Mouse (Mus musculus): ENCODE results near the gene Irx6. TPM values are rescaled to one million over a fixed set of nuclear protein-coding genes. Genes with fewer than 3 reads are reported as not detected.
A peak's percentile ranks its signal among the peaks of the same experiment; 100 is the strongest.

Gene Irx6
- polyA plus RNA-seq, 1 experiment from 2014 or later, result 5.5 TPM

DNA sequence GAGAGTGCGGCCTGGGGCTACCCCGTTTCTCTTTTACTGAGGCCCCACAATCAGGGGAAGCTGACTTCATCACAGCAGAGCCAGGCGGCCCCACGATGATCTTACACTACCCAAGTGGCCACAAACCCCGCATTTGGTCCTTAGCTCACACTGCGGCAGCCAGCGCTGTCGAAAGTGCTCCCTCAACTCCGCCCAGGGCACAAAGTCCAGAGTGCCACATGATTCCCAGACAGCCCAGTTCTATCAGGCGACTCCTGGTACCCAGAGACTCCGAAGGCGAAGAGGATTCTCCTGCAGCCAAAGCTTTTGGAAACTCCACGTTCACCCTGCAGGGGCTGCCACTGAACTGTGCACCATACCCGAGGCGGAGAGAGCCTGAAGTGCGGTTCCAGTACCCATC, 4.3 kb downstream of the Irx6 start:
- 8% methylated on average over 16 of the region's 16 CpGs for whole genome bisulfite sequencing
- no peak for ATAC-seq (ENCODE audit: low FRiP score, low read depth)
- Histone ChIP-seq H3K4me2 (replicated peaks) (peak overlapping the region; percentile 51), H3K27me3 (peaks cover 96% of the 10 kb centered on the region), H3K9me3 (no peaks in the 10 kb centered on the region), H3K4me3 (peak overlapping the region; percentile 28), H3K27ac (no peak overlapping the region), H3K9ac (0 out of 2 replicates have a peak overlapping the region, but pooled peaks have one; percentile 51), H3K4me1 (peaks cover 25% of the 10 kb centered on the region), H3K36me3 (no peaks in the 10 kb centered on the region)

GRCm38 (mm10) chr8:92697361-92697760, 23.3 kb downstream of the Irx6 start:
- 76% methylated on average over 5 of the region's 5 CpGs for WGBS
- H3K4me3 ChIP-seq, result no peak overlapping the region
- no peaks in the 10 kb centered on the region; the same call in 1 of the 2 replicates for H3K27me3 ChIP-seq
- peaks cover 8% of the 10 kb centered on the region; the same call in 1 of the 2 replicates for H3K4me1 ChIP-seq
- H3K9me3 ChIP-seq, result peaks cover 3% of the 10 kb centered on the region
- no peaks in the 10 kb centered on the region for H3K36me3 ChIP-seq
- no peak overlapping the region for H3K4me2 ChIP-seq (replicated peaks)
- no peak overlapping the region for H3K27ac ChIP-seq
- no peak overlapping the region for H3K9ac ChIP-seq
- ATAC-seq (ENCODE audit: low FRiP score, low read depth), result no peak

DNA sequence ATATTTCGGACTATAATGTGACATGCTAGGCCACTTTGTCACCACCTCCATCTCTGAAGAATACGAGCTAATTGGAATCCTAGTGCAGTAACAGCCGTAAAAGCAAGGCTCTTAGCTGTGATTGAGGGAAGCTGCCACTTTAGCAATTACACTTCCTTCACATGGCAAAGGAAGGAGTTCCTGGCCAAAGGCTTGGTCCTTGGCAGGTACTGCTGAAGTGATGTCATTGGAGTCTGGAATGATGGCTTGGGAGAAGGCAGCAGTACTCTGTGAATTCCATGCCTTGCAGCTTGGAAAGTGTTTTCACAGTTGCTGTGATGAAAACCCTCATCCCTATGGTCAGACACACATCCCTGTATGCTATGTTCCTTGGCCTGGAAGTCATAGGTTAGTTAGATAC, 24.3 kb downstream of the Irx6 start:
- Histone ChIP-seq H3K4me2 (replicated peaks) (no peak overlapping the region), H3K9me3 (no peaks in the 10 kb centered on the region), H3K36me3 (no peaks in the 10 kb centered on the region), H3K27ac (no peak overlapping the region), H3K4me3 (no peak overlapping the region), H3K4me1 (peaks cover 8% of the 10 kb centered on the region; the same call in 1 of the 2 replicates), H3K27me3 (no peaks in the 10 kb centered on the region; the same call in 1 of the 2 replicates), H3K9ac (no peak overlapping the region)
- ATAC-seq (ENCODE audit: low FRiP score, low read depth), result no peak
- WGBS, result 42% methylated on average over 3 of the region's 3 CpGs

DNA sequence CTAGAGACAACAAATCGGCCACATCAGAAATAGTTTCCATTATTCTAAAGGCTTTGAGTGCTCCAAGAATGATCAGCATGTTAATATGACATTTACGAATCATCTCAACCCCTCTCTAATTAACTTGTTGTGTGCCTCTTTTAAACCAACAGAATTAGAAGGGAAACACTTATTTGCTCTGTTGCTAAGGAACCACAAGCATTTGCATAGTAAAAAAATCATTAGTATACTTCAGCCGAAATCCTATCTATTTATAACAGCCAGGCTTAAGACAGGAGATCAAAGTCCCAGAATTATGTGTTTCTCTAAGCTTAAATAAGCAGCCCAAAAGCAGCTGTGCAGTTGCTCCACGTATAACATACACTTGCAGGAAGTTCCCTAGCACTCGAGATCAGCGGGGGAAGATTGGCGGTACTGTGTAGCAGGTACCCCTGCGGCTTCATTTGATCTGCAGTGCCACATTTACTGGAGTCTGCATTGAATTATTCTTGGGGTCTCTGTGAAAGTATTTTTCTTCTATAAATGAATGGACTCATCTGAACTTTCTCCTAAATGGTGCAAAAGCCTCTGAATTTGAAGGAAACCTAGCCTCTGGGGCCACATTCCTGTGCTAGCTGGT, 25.9 kb downstream of the Irx6 start:
- ATAC-seq (ENCODE audit: low FRiP score, low read depth), result no peak
- Histone ChIP-seq H3K4me1 (peaks cover 8% of the 10 kb centered on the region; the same call in 1 of the 2 replicates), H3K9ac (no peak overlapping the region), H3K27me3 (no peaks in the 10 kb centered on the region; the same call in 1 of the 2 replicates), H3K27ac (no peak overlapping the region), H3K36me3 (no peaks in the 10 kb centered on the region), H3K9me3 (no peaks in the 10 kb centered on the region), H3K4me2 (replicated peaks) (no peak overlapping the region), H3K4me3 (no peak overlapping the region)
- 40% methylated on average over 8 of the region's 8 CpGs for WGBS

DNA sequence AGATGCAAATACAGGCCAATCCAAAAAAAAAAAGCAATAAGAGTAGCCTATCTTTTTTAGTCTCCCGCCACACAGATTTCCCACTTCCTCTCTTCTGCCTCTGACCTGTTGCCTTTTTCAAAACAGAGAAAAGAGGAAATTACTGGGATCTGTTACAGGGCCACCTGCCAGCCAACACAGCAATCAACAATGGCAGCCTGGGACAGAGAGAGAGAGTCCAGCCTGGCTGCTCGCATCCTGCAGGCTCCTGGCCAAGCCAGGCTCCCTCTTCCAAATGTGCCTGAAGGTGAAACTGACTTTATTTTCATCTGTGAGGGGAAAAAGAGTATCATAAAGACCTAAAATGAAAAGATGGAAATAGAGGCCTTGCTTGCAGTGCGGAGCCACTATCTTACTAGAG, 29.3 kb downstream of the Irx6 start:
- no peak overlapping the region for H3K27ac ChIP-seq
- no peak overlapping the region for H3K4me2 ChIP-seq (replicated peaks)
- no peak overlapping the region for H3K9ac ChIP-seq
- 62% methylated on average over 3 of the region's 3 CpGs for WGBS
- ATAC-seq (ENCODE audit: low FRiP score, low read depth), result no peak
- H3K4me1 ChIP-seq, result peaks cover 8% of the 10 kb centered on the region; the same call in 1 of the 2 replicates
- H3K4me3 ChIP-seq, result no peak overlapping the region
- no peaks in the 10 kb centered on the region for H3K36me3 ChIP-seq
- H3K27me3 ChIP-seq, result no peaks in the 10 kb centered on the region
- no peaks in the 10 kb centered on the region for H3K9me3 ChIP-seq

- Histone ChIP-seq H3K9me3 (0 out of 2 replicates have a peak, but pooled peaks cover 4% of the 10 kb centered on the region), H3K36me3 (no peaks in the 10 kb centered on the region), H3K4me1 (no peaks in the 10 kb centered on the region), H3K4me2 (replicated peaks) (no peak overlapping the region), H3K27ac (no peak overlapping the region), H3K4me3 (no peak overlapping the region), H3K27me3 (no peaks in the 10 kb centered on the region), H3K9ac (no peak overlapping the region)
- 53% methylated on average over 2 of the region's 2 CpGs for WGBS
- no peak for ATAC-seq (ENCODE audit: low FRiP score, low read depth)
Observed at GRCm38 (mm10) chr8:92706311-92706710, 32.2 kb downstream of the Irx6 start.

DNA sequence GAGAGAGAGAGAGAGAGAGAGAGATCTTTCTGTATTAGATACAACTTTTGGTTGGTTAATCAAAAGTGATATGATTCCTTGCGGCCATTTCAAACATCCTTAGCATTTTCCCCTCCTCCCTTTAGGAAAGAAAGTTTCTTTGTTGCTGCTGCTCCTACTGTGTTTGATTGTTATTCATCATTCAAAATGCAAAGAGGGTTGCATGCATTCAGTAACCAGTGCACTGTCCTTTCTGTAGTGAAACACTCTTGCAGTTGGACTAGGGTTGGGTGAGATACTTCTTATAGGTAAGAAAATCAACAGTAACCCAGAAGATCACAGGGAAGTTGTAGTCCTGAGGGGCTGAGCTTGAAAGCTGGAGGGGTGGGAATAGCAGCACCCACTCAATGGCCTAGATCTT, 39.2 kb downstream of the Irx6 start:
- no peak for ATAC-seq (ENCODE audit: low FRiP score, low read depth)
- Histone ChIP-seq H3K27ac (no peak overlapping the region), H3K4me1 (no peaks in the 10 kb centered on the region), H3K9ac (no peak overlapping the region), H3K36me3 (no peaks in the 10 kb centered on the region), H3K27me3 (no peaks in the 10 kb centered on the region), H3K4me2 (replicated peaks) (no peak overlapping the region), H3K9me3 (0 out of 2 replicates have a peak, but pooled peaks cover 4% of the 10 kb centered on the region), H3K4me3 (no peak overlapping the region)
- WGBS, result 72% methylated on average over 1 of the region's 1 CpGs

GRCm38 (mm10) chr8:92717418-92717817, 43.3 kb downstream of the Irx6 start:
- peaks cover 10% of the 10 kb centered on the region for H3K27me3 ChIP-seq
- no peaks in the 10 kb centered on the region for H3K36me3 ChIP-seq
- ATAC-seq (ENCODE audit: low FRiP score, low read depth), result no peak
- no peak overlapping the region for H3K4me3 ChIP-seq
- no peak overlapping the region for H3K9ac ChIP-seq
- no peak overlapping the region for H3K4me2 ChIP-seq (replicated peaks)
- no peaks in the 10 kb centered on the region for H3K9me3 ChIP-seq
- no peak overlapping the region for H3K27ac ChIP-seq
- 75% methylated on average over 4 of the region's 4 CpGs for WGBS
- H3K4me1 ChIP-seq, result peaks cover 8% of the 10 kb centered on the region

DNA sequence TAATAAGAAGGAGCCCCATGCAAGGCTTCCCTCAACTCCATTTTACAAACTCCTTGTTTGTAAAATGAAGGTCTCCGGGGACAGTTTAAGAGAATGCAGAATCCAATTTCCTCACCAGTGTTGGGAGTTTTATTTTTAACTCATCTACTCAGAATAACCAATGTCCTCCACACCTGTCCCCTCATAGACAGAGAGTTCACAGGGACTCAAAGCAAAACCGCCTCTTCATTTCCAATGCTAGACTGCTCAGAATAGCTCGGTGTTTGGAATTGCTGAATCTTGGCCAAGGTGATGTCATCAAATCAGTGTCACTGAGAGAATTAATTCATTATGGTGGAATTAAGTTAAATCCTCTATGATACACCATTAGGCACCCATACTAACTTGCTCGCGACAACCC, 44.0 kb downstream of the Irx6 start:
- Histone ChIP-seq H3K27me3 (peaks cover 10% of the 10 kb centered on the region), H3K9ac (no peak overlapping the region), H3K9me3 (no peaks in the 10 kb centered on the region), H3K36me3 (no peaks in the 10 kb centered on the region), H3K4me3 (no peak overlapping the region), H3K27ac (no peak overlapping the region), H3K4me2 (replicated peaks) (no peak overlapping the region), H3K4me1 (peaks cover 13% of the 10 kb centered on the region)
- WGBS, result 79% methylated on average over 5 of the region's 5 CpGs
- ATAC-seq (ENCODE audit: low FRiP score, low read depth), result no peak

DNA sequence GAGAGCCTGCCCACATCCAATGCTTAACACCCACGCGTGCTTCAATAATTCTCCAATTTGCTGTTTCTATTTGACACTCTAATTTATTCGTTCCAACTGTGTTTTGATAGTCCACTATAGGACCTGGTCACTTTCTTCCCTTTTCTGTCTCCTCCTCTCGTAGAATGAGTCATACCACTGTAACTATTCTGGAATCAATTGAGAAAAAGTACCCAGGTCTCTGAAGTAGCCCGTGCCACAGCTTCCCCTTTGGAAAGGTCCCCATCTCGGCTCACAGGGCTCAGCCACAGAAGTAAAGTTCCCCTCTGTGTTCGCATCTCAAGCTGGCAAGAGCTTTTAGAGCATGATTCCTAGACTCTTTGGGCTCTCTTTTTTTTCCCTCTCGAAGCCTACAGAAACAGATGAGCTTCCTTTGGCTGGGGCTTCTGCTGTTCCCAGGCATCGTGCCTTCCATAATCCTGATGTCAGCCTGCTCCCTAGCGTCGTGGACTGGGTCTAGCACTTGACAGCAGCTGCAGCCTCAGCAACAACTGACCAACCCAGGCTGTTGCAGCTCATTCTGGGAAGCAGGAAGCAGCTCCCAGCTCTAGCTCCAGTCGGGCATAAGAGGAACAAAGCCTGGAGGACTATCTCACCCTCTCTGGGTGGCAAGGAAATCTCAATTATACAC, 47.3 kb downstream of the Irx6 start:
- Histone ChIP-seq H3K4me3 (no peak overlapping the region), H3K9me3 (no peaks in the 10 kb centered on the region), H3K4me2 (replicated peaks) (no peak overlapping the region), H3K4me1 (peaks cover 27% of the 10 kb centered on the region), H3K9ac (no peak overlapping the region), H3K27me3 (peaks cover 13% of the 10 kb centered on the region), H3K27ac (no peak overlapping the region), H3K36me3 (no peaks in the 10 kb centered on the region)
- 39% methylated on average over 12 of the region's 12 CpGs for WGBS
- ATAC-seq (ENCODE audit: low FRiP score, low read depth), result peak; percentile 78

- ATAC-seq (ENCODE audit: low FRiP score, low read depth), result no peak
- no peak overlapping the region for H3K9ac ChIP-seq
- no peak overlapping the region for H3K4me3 ChIP-seq
- peaks cover 27% of the 10 kb centered on the region for H3K4me1 ChIP-seq
- no peaks in the 10 kb centered on the region for H3K9me3 ChIP-seq
- no peak overlapping the region for H3K27ac ChIP-seq
- peaks cover 13% of the 10 kb centered on the region for H3K27me3 ChIP-seq
- 70% methylated on average over 8 of the region's 8 CpGs for WGBS
- H3K36me3 ChIP-seq, result no peaks in the 10 kb centered on the region
- H3K4me2 ChIP-seq (replicated peaks), result no peak overlapping the region
Observed at GRCm38 (mm10) chr8:92721936-92722321, 47.8 kb downstream of the Irx6 start.

DNA sequence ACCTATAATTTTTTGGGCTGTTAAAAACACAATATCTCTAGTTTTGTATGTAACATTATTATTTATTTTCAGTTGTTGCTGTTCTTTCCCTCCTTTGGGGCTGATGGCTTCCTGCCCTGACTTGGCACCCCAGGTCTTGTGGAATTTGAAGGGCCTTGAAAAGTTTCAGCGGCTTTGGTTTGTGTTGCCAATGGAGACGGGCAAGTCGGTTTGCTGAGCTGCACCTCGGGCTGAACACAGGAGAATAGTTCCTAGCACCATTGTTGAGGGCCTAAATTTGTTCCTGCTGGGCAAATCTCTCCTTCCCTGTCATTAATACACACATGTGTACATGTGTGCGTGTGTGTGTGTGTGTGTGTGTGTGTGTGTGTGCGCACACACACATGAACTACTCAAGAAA, 49.2 kb downstream of the Irx6 start:
- H3K27me3 ChIP-seq, result peaks cover 19% of the 10 kb centered on the region
- H3K36me3 ChIP-seq, result no peaks in the 10 kb centered on the region
- H3K4me2 ChIP-seq (replicated peaks), result no peak overlapping the region
- no peaks in the 10 kb centered on the region for H3K9me3 ChIP-seq
- ATAC-seq (ENCODE audit: low FRiP score, low read depth), result no peak
- 46% methylated on average over 6 of the region's 6 CpGs for WGBS
- H3K27ac ChIP-seq, result no peak overlapping the region
- H3K4me1 ChIP-seq, result peaks cover 27% of the 10 kb centered on the region
- no peak overlapping the region for H3K4me3 ChIP-seq
- 0 out of 2 replicates have a peak overlapping the region, but pooled peaks have one; percentile 4 for H3K9ac ChIP-seq
